Mouse (Mus musculus): ENCODE data around the gene Fam180a. TPM values are rescaled to one million over a fixed set of nuclear protein-coding genes. Genes with fewer than 3 reads are reported as not detected.

Fam180a gene
- total and polyA plus RNA-seq, 2 experiments from 2014 or later: 0.86 to 3.0 TPM

DNA sequence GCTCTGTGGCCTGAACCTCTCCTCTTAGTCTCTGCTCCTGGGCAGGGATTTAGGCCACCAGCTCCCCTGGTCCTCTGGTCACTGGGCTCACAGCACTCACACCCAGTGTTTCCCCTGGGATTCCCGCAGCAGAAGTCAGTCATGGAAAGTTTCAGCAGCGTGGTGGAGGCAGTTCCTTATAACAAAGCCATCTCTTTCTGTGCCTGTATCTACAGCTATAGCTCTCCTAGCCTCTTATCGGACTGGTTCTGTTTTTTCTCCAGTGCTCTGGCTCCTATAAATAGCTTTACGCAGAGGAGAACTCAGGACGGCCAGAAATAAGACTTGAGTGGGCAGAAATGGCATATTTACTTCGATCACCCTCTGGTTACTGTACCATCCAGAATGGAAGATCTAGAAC is 27.6 kb downstream of the Fam180a start:
- no peaks in the 10 kb centered on the region for H3K9me3 ChIP-seq (ENCODE audit: low read length)
- ATAC-seq: no peak
- no peak overlapping the region for H3K4me2 ChIP-seq (ENCODE audit: low read depth)
- no peaks in the 10 kb centered on the region for H3K4me1 ChIP-seq (ENCODE audit: insufficient read depth)
- WGBS: 91% methylated on average over 6 of the region's 6 CpGs
- no peak overlapping the region for H3K27ac ChIP-seq (ENCODE audit: low read depth, low read length)
- H3K4me3 ChIP-seq (ENCODE audit: low read depth, low read length): no peak overlapping the region
- no peak for TF ChIP-seq CTCF (IDR thresholded peaks at IDR 0.05; ENCODE audit: low read depth)
- DNase-seq: no peak
- no peak overlapping the region for H3K9ac ChIP-seq
- H3K36me3 ChIP-seq (ENCODE audit: insufficient read depth): no peaks in the 10 kb centered on the region
- no peaks in the 10 kb centered on the region for H3K27me3 ChIP-seq (ENCODE audit: insufficient read depth, low read length)

DNA sequence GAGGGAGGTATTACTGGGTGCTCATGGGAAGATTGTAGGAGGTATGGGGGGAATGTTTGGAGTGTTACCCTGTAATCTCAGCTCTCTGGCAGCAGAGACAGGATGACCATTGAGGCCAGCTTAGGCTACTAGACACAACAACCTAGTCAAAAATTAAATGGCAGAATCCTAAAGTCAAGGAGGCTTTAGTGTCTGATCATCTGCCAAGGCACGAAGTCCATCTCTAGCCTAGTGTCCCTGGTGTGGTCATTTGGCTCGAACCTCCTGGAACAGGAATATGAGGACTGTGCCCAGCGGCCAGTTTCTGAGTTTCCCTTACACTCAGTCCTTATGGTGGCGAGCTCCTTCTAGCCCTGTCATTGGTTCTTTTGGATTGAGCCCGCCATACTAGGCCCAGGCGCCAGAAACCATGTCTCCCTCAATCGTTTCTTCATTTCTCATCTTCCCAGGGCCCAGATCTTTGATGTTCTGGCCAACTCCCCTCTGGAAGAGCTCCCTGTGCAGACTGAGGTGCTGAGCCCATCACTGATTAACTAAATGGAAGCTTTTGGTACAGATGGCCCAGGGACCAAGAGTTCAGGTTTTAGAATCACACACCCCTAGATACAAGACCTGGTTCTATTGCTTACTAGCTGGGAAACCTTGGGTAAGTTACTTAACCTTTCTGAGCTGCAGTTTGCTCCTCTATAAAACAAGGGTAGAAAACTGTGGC is 28.3 kb downstream of the Fam180a start:
- Histone ChIP-seq H3K4me2 (ENCODE audit: low read depth) (no peak overlapping the region), H3K4me3 (ENCODE audit: low read depth, low read length) (no peak overlapping the region), H3K36me3 (ENCODE audit: insufficient read depth) (no peaks in the 10 kb centered on the region), H3K27ac (ENCODE audit: low read depth, low read length) (no peak overlapping the region), H3K27me3 (ENCODE audit: insufficient read depth, low read length) (no peaks in the 10 kb centered on the region), H3K9me3 (ENCODE audit: low read length) (no peaks in the 10 kb centered on the region), H3K4me1 (ENCODE audit: insufficient read depth) (no peaks in the 10 kb centered on the region), H3K9ac (no peak overlapping the region)
- 92% methylated on average over 7 of the region's 7 CpGs for whole genome bisulfite sequencing
- ATAC-seq (no peak), DNase-seq (no peak)
- TF ChIP-seq CTCF (IDR thresholded peaks at IDR 0.05; ENCODE audit: low read depth): no peak

DNA sequence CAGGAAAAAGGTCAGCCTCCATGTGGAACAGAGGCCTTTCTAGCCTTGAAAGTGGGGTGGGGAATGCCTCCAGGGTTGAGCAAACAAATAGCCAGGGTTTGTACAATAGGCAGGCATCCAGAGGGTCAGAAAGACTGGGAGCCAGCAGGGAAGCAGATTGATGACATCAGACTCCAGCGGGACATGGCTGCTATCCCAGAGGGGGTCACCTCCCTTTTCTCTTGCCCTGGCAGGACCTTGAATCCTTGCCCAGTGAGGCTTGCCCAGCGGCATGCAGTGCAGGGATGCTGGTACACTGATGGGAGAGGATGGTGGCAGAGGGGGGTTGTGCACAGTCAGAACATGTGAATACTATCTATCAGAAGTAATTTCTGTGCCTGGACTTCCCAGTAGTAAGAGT is 28.9 kb downstream of the Fam180a start:
- no peak overlapping the region for H3K4me2 ChIP-seq (ENCODE audit: low read depth)
- 25% methylated on average over 2 of the region's 2 CpGs for WGBS
- H3K4me1 ChIP-seq (ENCODE audit: insufficient read depth): no peaks in the 10 kb centered on the region
- peak; percentile 70 for ATAC-seq
- no peaks in the 10 kb centered on the region for H3K27me3 ChIP-seq (ENCODE audit: insufficient read depth, low read length)
- no peaks in the 10 kb centered on the region for H3K36me3 ChIP-seq (ENCODE audit: insufficient read depth)
- no peak for TF ChIP-seq CTCF (IDR thresholded peaks at IDR 0.05; ENCODE audit: low read depth)
- no peak overlapping the region for H3K9ac ChIP-seq
- peak; percentile 31 for DNase-seq
- no peaks in the 10 kb centered on the region for H3K9me3 ChIP-seq (ENCODE audit: low read length)
- H3K4me3 ChIP-seq (ENCODE audit: low read depth, low read length): no peak overlapping the region
- no peak overlapping the region for H3K27ac ChIP-seq (ENCODE audit: low read depth, low read length)

DNA sequence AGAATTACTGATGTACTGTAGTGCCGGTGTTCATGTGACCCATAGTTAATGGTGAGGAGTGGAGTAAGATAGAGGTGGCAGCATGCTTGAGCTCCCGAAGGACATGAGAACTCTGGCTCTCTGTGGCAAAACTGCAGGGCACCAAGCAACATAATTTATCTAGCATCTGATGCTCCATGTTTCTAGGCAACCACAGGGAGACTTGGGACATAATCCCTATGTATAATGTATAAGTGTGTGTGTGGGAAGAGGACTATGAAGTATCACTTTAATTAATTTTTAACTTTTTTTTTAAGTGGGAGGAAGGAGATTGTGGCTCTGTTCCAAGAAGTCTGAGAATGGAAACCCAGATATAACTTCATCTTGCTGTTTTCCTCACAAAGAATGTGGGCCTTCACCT is 31.0 kb downstream of the Fam180a start:
- Histone ChIP-seq H3K27me3 (ENCODE audit: insufficient read depth, low read length) (no peaks in the 10 kb centered on the region), H3K4me1 (ENCODE audit: insufficient read depth) (no peaks in the 10 kb centered on the region), H3K4me3 (ENCODE audit: low read depth, low read length) (no peak overlapping the region), H3K4me2 (ENCODE audit: low read depth) (no peak overlapping the region), H3K27ac (ENCODE audit: low read depth, low read length) (no peak overlapping the region), H3K9me3 (ENCODE audit: low read length) (no peaks in the 10 kb centered on the region), H3K9ac (no peak overlapping the region), H3K36me3 (ENCODE audit: insufficient read depth) (no peaks in the 10 kb centered on the region)
- WGBS: 86% methylated on average over 2 of the region's 2 CpGs
- TF ChIP-seq CTCF (IDR thresholded peaks at IDR 0.05; ENCODE audit: low read depth): no peak
- no peak for DNase-seq
- ATAC-seq: no peak

DNA sequence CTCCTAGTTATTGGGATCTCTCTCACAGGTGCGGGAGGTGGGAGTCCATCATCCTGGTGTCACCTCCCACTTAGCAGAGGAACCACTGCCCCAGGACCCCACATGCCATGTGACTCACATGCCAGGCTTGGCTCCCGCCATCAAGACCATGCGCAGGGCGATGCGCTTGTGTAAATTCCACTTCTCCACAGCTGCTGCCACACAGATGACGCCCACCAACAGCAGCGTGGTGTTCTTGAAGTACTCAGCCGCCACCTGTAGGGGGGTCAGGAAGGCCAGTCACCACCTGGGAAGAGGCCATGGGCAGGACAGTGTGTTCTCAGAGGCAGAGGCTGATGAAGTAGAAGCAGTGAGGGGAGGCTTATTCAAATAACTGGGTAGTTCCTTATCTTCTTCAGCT is 36.3 kb downstream of the Fam180a start:
- Histone ChIP-seq H3K27ac (ENCODE audit: low read depth, low read length) (no peak overlapping the region), H3K36me3 (ENCODE audit: insufficient read depth) (no peaks in the 10 kb centered on the region), H3K9ac (no peak overlapping the region), H3K4me2 (ENCODE audit: low read depth) (no peak overlapping the region), H3K4me3 (ENCODE audit: low read depth, low read length) (no peak overlapping the region), H3K4me1 (ENCODE audit: insufficient read depth) (peaks cover 10% of the 10 kb centered on the region; the same call in 1 of the 2 replicates), H3K9me3 (ENCODE audit: low read length) (no peaks in the 10 kb centered on the region), H3K27me3 (ENCODE audit: insufficient read depth, low read length) (no peaks in the 10 kb centered on the region)
- DNase-seq (no peak), ATAC-seq (no peak)
- no peak for TF ChIP-seq CTCF (IDR thresholded peaks at IDR 0.05; ENCODE audit: low read depth)
- WGBS: 96% methylated on average over 8 of the region's 8 CpGs

DNA sequence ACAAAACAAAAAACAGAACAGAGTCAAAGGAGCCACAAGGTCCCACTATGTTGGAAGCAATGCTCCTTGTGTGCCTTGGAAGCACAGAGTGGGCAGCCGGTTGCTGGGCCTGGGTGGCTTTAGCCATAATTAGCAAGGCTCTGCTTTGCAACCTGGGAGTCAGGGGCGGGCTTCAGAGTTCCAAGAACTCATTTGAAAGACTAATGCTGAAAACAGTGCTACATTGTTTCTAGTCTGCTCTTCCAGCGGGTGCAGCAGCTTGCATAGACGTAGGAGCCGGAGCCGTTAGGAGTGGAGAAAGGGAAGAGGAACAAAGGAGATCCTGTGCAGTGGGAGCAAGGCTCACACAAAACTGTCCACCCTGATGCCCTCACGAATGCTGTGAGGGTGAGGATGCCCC is 37.0 kb downstream of the Fam180a start:
- no peak overlapping the region for H3K4me2 ChIP-seq (ENCODE audit: low read depth)
- peak; percentile 43 for DNase-seq
- H3K4me3 ChIP-seq (ENCODE audit: low read depth, low read length): no peak overlapping the region
- peaks cover 10% of the 10 kb centered on the region; the same call in 1 of the 2 replicates for H3K4me1 ChIP-seq (ENCODE audit: insufficient read depth)
- ATAC-seq: peak; percentile 75
- no peaks in the 10 kb centered on the region for H3K36me3 ChIP-seq (ENCODE audit: insufficient read depth)
- no peaks in the 10 kb centered on the region for H3K27me3 ChIP-seq (ENCODE audit: insufficient read depth, low read length)
- no peak overlapping the region for H3K27ac ChIP-seq (ENCODE audit: low read depth, low read length)
- no peak overlapping the region for H3K9ac ChIP-seq
- 10% methylated on average over 7 of the region's 7 CpGs for WGBS
- no peak for TF ChIP-seq CTCF (IDR thresholded peaks at IDR 0.05; ENCODE audit: low read depth)
- no peaks in the 10 kb centered on the region for H3K9me3 ChIP-seq (ENCODE audit: low read length)

DNA sequence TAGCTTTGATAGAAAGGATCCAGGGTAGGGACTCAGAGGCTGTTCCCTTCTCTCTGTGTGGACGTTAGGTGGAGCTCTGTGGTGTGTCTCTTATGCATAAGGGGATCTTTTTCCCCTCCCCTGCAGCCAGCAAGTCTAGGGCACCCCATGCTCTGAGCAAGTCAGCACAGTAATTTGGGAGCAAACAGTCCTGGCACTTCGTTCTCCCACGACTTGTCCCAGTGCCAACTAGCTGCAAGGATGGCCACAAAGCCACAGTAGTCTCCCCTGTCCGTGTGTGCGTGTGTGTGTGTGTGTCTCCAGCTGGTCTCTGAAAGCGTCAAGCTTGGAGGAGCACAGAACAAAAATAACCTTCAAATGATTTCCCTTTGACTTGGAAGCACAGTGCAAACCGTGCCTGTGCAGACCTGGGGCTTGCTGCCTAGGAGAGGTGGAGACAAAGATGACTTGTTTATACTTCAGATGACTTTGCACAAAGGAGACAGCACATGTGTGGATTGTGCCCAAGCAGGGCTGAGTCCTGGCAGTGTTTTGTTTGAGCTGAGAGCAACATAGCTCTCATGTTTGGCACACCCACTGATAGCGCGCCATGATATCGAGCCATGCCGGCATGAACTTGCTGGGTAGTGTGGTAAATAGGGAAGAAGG is 37.7 kb downstream of the Fam180a start:
- no peaks in the 10 kb centered on the region for H3K36me3 ChIP-seq (ENCODE audit: insufficient read depth)
- H3K27me3 ChIP-seq (ENCODE audit: insufficient read depth, low read length): no peaks in the 10 kb centered on the region
- no peak overlapping the region for H3K9ac ChIP-seq
- H3K27ac ChIP-seq (ENCODE audit: low read depth, low read length): no peak overlapping the region
- H3K4me2 ChIP-seq (ENCODE audit: low read depth): no peak overlapping the region
- 40% methylated on average over 11 of the region's 11 CpGs for WGBS
- peak; percentile 27; the same call in 1 of the 2 replicates for TF ChIP-seq CTCF (IDR thresholded peaks at IDR 0.05; ENCODE audit: low read depth)
- no peak overlapping the region for H3K4me3 ChIP-seq (ENCODE audit: low read depth, low read length)
- DNase-seq (peak; percentile 55), ATAC-seq (peak; percentile 75)
- H3K4me1 ChIP-seq (ENCODE audit: insufficient read depth): peaks cover 10% of the 10 kb centered on the region; the same call in 1 of the 2 replicates
- no peaks in the 10 kb centered on the region for H3K9me3 ChIP-seq (ENCODE audit: low read length)

Measured in forebrain, postnatal 0 days (tissue).